Mouse (Mus musculus): ENCODE data around the gene Tspan32.

GRCm38 (mm10) chr7:142985146-142985545 lies 19.7 kb upstream of the Tspan32 start:
- TF ChIP-seq CTCF (IDR thresholded peaks at IDR 0.05; ENCODE audit: control insufficient read depth, insufficient read depth, insufficient replicate concordance, low read depth, low read length) (no peak), POLR2A (IDR thresholded peaks at IDR 0.05; ENCODE audit: control insufficient read depth, low read depth, low read length) (no peak)

All from testis, adult 2 months (tissue).